Mouse (Mus musculus): Measurements from ENCODE around the gene Hspd1. TPM values are rescaled to one million over a fixed set of nuclear protein-coding genes. Genes with fewer than 3 reads are reported as not detected.

Hspd1 gene
- polyA plus RNA-seq, 1 experiment from 2014 or later, result 295 TPM

- Histone ChIP-seq H3K27ac (ENCODE audit: low read length) (peak overlapping the region; percentile 64), H3K4me1 (replicated peaks; ENCODE audit: control insufficient read depth, insufficient read depth, low read length) (peaks cover 11% of the 10 kb centered on the region), H3K27me3 (replicated peaks; ENCODE audit: control insufficient read depth, insufficient read depth, low read length) (peaks cover 2% of the 10 kb centered on the region; the same call in 1 of the 2 replicates), H3K36me3 (ENCODE audit: control insufficient read depth, insufficient read depth) (no peaks in the 10 kb centered on the region), H3K4me3 (replicated peaks; ENCODE audit: low read length) (peak overlapping the region; percentile 82), H3K9ac (replicated peaks; ENCODE audit: low read depth, low read length) (peak overlapping the region; percentile 65), H3K9me3 (ENCODE audit: control insufficient read depth, low read length) (no peaks in the 10 kb centered on the region), H3K4me2 (ENCODE audit: low read length) (peak overlapping the region; percentile 78)
- no peak for ATAC-seq
- WGBS, result 0% methylated on average over 42 of the region's 42 CpGs
These were observed 35.0 kb downstream of the Hspd1 start for GRCm38 (mm10) chr1:55053005-55053404.

- H3K4me3 ChIP-seq (replicated peaks; ENCODE audit: low read length), result peak within 1 kb of the TSS; percentile 82
- peak within 1 kb of the TSS; percentile 64 for H3K27ac ChIP-seq (ENCODE audit: low read length)
- H3K36me3 ChIP-seq (ENCODE audit: control insufficient read depth, insufficient read depth), result no peaks in the 10 kb centered on the region
- H3K9ac ChIP-seq (replicated peaks; ENCODE audit: low read depth, low read length), result peak within 1 kb of the TSS; percentile 65
- H3K27me3 ChIP-seq (replicated peaks; ENCODE audit: control insufficient read depth, insufficient read depth, low read length), result peaks cover 2% of the 10 kb centered on the region; the same call in 1 of the 2 replicates
- peaks cover 11% of the 10 kb centered on the region for H3K4me1 ChIP-seq (replicated peaks; ENCODE audit: control insufficient read depth, insufficient read depth, low read length)
- ATAC-seq, result peak; percentile 100
- WGBS, result under 1% methylated on average over 46 of the region's 46 CpGs
- H3K4me2 ChIP-seq (ENCODE audit: low read length), result peak within 1 kb of the TSS; percentile 90
- H3K9me3 ChIP-seq (ENCODE audit: control insufficient read depth, low read length), result no peaks in the 10 kb centered on the region
These were observed 35.6 kb downstream of the Hspd1 start, which contains the start of gene Coq10b for GRCm38 (mm10) chr1:55052355-55052953. Gene Coq10b, plus strand, starts transcription at chr1:55052770.

DNA sequence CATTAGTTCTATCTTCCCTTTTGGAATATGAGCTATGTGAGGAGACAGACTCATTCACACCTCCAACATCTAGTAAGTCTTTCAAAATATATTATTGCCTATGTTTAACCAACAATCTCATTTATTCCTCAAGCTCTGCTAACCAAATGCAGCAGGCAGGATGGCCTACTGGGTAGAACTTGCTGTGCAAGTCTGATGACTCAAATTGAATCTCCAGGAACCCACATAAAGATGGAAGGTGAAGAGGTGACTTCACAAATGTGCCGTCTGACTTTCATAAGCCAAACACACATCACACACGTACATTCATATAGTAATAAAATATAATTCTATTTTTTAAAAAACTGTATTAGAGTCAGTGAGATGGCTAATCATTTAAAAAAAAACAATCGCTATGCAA lies 36.4 kb downstream of the Hspd1 start:
- H3K27ac ChIP-seq (ENCODE audit: low read length), result no peak overlapping the region
- H3K36me3 ChIP-seq (ENCODE audit: control insufficient read depth, insufficient read depth), result no peaks in the 10 kb centered on the region
- H3K4me1 ChIP-seq (replicated peaks; ENCODE audit: control insufficient read depth, insufficient read depth, low read length), result peaks cover 11% of the 10 kb centered on the region
- H3K27me3 ChIP-seq (replicated peaks; ENCODE audit: control insufficient read depth, insufficient read depth, low read length), result peaks cover 2% of the 10 kb centered on the region; the same call in 1 of the 2 replicates
- no peak overlapping the region; the same call in 1 of the 2 replicates for H3K4me3 ChIP-seq (replicated peaks; ENCODE audit: low read length)
- H3K4me2 ChIP-seq (ENCODE audit: low read length), result peak overlapping the region; percentile 90
- 75% methylated on average over 3 of the region's 3 CpGs for WGBS
- H3K9ac ChIP-seq (replicated peaks; ENCODE audit: low read depth, low read length), result no peak overlapping the region; the same call in 1 of the 2 replicates
- ATAC-seq, result no peak
- H3K9me3 ChIP-seq (ENCODE audit: control insufficient read depth, low read length), result no peaks in the 10 kb centered on the region

DNA sequence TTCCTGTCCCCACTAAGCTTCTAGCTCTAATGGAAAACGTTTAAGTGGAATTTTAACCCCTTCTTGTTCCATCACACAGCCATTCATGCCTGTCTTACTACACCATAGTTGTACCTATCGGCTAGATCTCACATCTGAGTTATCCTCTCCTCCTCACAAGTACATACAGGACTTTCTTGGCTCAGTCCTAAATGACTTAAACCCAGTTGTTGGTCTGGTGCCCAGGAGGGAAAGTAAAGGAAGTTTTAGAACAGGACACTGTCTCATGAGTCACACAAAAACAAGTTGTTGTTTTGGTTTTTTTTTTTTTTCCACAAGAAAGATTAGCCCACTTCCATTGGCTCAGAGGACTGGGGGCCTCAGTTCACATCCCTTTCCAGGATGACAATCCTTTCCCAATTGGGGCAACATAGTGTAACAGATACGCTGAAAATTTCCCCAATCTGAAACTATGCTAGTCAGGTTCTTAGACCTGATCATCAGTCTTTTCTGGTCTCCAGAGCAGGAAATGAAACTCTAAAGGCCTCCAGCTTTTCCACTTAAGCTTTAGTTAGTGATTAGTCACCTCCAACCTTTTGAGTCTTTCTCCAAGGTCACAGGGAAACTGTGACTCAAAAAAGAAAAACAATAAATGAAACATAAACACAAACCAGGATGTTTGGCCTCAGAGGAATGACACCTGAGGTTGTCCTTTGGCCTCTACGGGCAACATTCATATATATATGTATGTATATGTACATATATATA lies 39.0 kb downstream of the Hspd1 start:
- H3K27ac ChIP-seq (ENCODE audit: low read length), result no peak overlapping the region
- no peak overlapping the region for H3K4me2 ChIP-seq (ENCODE audit: low read length)
- H3K9ac ChIP-seq (replicated peaks; ENCODE audit: low read depth, low read length), result no peak overlapping the region
- 66% methylated on average over 4 of the region's 4 CpGs for WGBS
- H3K9me3 ChIP-seq (ENCODE audit: control insufficient read depth, low read length), result no peaks in the 10 kb centered on the region
- H3K4me3 ChIP-seq (replicated peaks; ENCODE audit: low read length), result no peak overlapping the region
- H3K36me3 ChIP-seq (ENCODE audit: control insufficient read depth, insufficient read depth), result no peaks in the 10 kb centered on the region
- peaks cover 2% of the 10 kb centered on the region; the same call in 1 of the 2 replicates for H3K27me3 ChIP-seq (replicated peaks; ENCODE audit: control insufficient read depth, insufficient read depth, low read length)
- peaks cover 9% of the 10 kb centered on the region for H3K4me1 ChIP-seq (replicated peaks; ENCODE audit: control insufficient read depth, insufficient read depth, low read length)
- no peak for ATAC-seq

GRCm38 (mm10) chr1:55043164-55043563 lies 44.9 kb downstream of the Hspd1 start:
- Histone ChIP-seq H3K27ac (ENCODE audit: low read length) (no peak overlapping the region), H3K27me3 (replicated peaks; ENCODE audit: control insufficient read depth, insufficient read depth, low read length) (no peaks in the 10 kb centered on the region), H3K4me2 (ENCODE audit: low read length) (no peak overlapping the region), H3K4me3 (replicated peaks; ENCODE audit: low read length) (no peak overlapping the region), H3K4me1 (replicated peaks; ENCODE audit: control insufficient read depth, insufficient read depth, low read length) (no peaks in the 10 kb centered on the region), H3K9ac (replicated peaks; ENCODE audit: low read depth, low read length) (no peak overlapping the region), H3K36me3 (ENCODE audit: control insufficient read depth, insufficient read depth) (no peaks in the 10 kb centered on the region), H3K9me3 (ENCODE audit: control insufficient read depth, low read length) (peaks cover 10% of the 10 kb centered on the region)
- 89% methylated on average over 3 of the region's 3 CpGs for WGBS
- no peak for ATAC-seq

- peaks cover 10% of the 10 kb centered on the region for H3K9me3 ChIP-seq (ENCODE audit: control insufficient read depth, low read length)
- WGBS, result 67% methylated on average over 1 of the region's 1 CpGs
- H3K36me3 ChIP-seq (ENCODE audit: control insufficient read depth, insufficient read depth), result no peaks in the 10 kb centered on the region
- no peak overlapping the region for H3K4me2 ChIP-seq (ENCODE audit: low read length)
- no peak overlapping the region for H3K9ac ChIP-seq (replicated peaks; ENCODE audit: low read depth, low read length)
- no peak overlapping the region for H3K4me3 ChIP-seq (replicated peaks; ENCODE audit: low read length)
- H3K4me1 ChIP-seq (replicated peaks; ENCODE audit: control insufficient read depth, insufficient read depth, low read length), result no peaks in the 10 kb centered on the region
- no peak overlapping the region for H3K27ac ChIP-seq (ENCODE audit: low read length)
- no peaks in the 10 kb centered on the region for H3K27me3 ChIP-seq (replicated peaks; ENCODE audit: control insufficient read depth, insufficient read depth, low read length)
- no peak for ATAC-seq
These were observed 45.8 kb downstream of the Hspd1 start for GRCm38 (mm10) chr1:55042246-55042645.

DNA sequence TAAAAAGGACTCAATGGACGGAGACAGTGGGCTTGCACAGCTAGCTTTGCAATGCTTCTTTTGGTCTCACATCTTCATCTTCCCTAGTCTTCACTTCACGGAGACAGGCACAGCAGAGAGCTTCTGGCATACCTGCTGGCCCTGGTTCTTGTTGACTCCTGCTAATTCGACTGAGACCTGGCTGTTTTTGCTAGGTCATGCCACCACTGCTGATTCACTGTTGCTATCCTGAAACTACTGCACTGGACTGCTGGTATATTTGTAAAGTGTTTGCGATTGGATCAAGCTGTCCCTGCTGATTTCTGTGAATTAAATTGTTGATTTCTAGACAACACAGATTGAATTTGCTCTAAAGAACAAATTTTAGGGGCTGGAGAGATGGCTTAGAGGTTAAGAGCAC lies 46.4 kb downstream of the Hspd1 start:
- no peaks in the 10 kb centered on the region for H3K4me1 ChIP-seq (replicated peaks; ENCODE audit: control insufficient read depth, insufficient read depth, low read length)
- H3K9ac ChIP-seq (replicated peaks; ENCODE audit: low read depth, low read length), result no peak overlapping the region
- H3K9me3 ChIP-seq (ENCODE audit: control insufficient read depth, low read length), result peaks cover 10% of the 10 kb centered on the region
- no peak overlapping the region for H3K4me2 ChIP-seq (ENCODE audit: low read length)
- ATAC-seq, result no peak
- H3K4me3 ChIP-seq (replicated peaks; ENCODE audit: low read length), result no peak overlapping the region
- WGBS, result 90% methylated on average over 4 of the region's 4 CpGs
- H3K27ac ChIP-seq (ENCODE audit: low read length), result no peak overlapping the region
- H3K27me3 ChIP-seq (replicated peaks; ENCODE audit: control insufficient read depth, insufficient read depth, low read length), result no peaks in the 10 kb centered on the region
- H3K36me3 ChIP-seq (ENCODE audit: control insufficient read depth, insufficient read depth), result no peaks in the 10 kb centered on the region

GRCm38 (mm10) chr1:55039944-55040343 lies 48.1 kb downstream of the Hspd1 start:
- no peak overlapping the region for H3K9ac ChIP-seq (replicated peaks; ENCODE audit: low read depth, low read length)
- no peak overlapping the region for H3K4me2 ChIP-seq (ENCODE audit: low read length)
- no peaks in the 10 kb centered on the region for H3K36me3 ChIP-seq (ENCODE audit: control insufficient read depth, insufficient read depth)
- no peak for ATAC-seq
- H3K4me3 ChIP-seq (replicated peaks; ENCODE audit: low read length), result no peak overlapping the region
- 93% methylated on average over 1 of the region's 1 CpGs for WGBS
- peaks cover 10% of the 10 kb centered on the region for H3K9me3 ChIP-seq (ENCODE audit: control insufficient read depth, low read length)
- no peaks in the 10 kb centered on the region for H3K27me3 ChIP-seq (replicated peaks; ENCODE audit: control insufficient read depth, insufficient read depth, low read length)
- no peak overlapping the region for H3K27ac ChIP-seq (ENCODE audit: low read length)
- H3K4me1 ChIP-seq (replicated peaks; ENCODE audit: control insufficient read depth, insufficient read depth, low read length), result no peaks in the 10 kb centered on the region

GRCm38 (mm10) chr1:55031026-55031779 lies 56.8 kb downstream of the Hspd1 start:
- Histone ChIP-seq H3K9ac (replicated peaks; ENCODE audit: low read depth, low read length) (no peak overlapping the region), H3K27ac (ENCODE audit: low read length) (no peak overlapping the region), H3K9me3 (ENCODE audit: control insufficient read depth, low read length) (no peaks in the 10 kb centered on the region), H3K4me3 (replicated peaks; ENCODE audit: low read length) (no peak overlapping the region), H3K36me3 (ENCODE audit: control insufficient read depth, insufficient read depth) (no peaks in the 10 kb centered on the region), H3K4me2 (ENCODE audit: low read length) (no peak overlapping the region), H3K4me1 (replicated peaks; ENCODE audit: control insufficient read depth, insufficient read depth, low read length) (peaks cover under 1% of the 10 kb centered on the region; the same call in 1 of the 2 replicates), H3K27me3 (replicated peaks; ENCODE audit: control insufficient read depth, insufficient read depth, low read length) (no peaks in the 10 kb centered on the region)
- no peak for ATAC-seq

All from forebrain, embryonic 16.5 days (tissue).